Mouse (Mus musculus) cerebellum, adult (tissue): ENCODE data around the gene Baiap3.
A peak's percentile ranks its signal among the peaks of the same experiment; 100 is the strongest.

Experiments used
- ATAC-seq: cut with Nextera tagmentation; 2 replicates; pipeline ENCODE4 v1.9.2; 2017; ENCODE audit warnings: mild to moderate bottlenecking, moderate library complexity, mixed read lengths; ENCODE audit not compliant: insufficient number of reproducible peaks, low FRiP score, low TSS enrichment

The Baiap3 gene

DNA sequence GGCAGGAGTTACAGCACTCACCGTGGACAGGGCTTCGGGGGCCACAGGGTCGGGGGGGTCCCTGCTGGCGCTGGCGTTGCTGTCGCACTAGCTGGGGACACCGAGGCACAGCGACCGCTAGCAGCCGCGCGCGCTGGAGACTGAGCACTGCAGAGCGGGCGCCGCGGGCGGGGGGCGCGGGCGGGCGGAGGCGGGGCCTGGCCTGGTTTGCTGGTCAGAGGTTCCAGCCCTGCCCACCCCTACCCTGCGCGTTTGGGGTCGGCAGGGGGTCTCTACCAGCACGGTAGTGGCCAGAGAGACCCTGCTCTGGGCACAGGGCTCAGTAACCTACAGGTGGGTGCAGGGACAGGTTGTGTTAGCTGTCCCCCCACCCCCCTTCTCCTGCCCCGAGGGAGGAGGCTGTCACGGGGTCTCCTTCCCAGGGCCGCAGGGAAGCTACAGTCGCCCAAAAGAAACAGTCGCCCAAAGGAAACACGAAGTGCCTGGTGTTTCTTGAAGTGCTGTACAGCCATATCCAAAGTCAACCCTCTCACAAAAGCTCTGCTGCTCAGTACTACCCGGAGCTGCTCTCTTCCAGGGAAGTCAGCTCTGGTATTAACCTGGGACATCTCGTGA, at the start of gene Baiap3:
Gene Baiap3, minus strand, starts transcription at position 225 of the 615 bp plus-strand sequence.
- no peak for ATAC-seq

DNA sequence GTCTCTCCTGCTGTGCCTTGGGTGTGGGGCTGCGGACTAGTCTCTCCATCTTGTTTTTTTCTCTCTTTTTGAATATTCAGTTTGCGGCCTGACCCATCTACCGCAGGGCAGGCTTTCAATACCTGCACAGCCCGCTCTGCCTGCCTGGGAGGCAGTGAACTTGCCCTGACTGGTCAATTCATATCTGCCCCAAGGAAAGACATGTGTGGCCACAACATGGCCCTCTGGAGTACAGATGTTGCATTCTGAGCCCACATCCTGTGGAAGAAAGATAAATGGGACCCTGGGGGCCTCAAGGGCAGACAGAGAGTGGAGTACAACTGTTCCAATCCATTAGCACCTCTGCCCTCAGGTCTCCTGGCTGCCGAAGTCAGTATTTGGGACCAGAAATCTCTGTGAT, 41.9 kb upstream of the Baiap3 start, which contains the start of gene Prss34:
Gene Prss34, plus strand, starts transcription at position 301 of the 400 bp plus-strand sequence.
- no peak for ATAC-seq

DNA sequence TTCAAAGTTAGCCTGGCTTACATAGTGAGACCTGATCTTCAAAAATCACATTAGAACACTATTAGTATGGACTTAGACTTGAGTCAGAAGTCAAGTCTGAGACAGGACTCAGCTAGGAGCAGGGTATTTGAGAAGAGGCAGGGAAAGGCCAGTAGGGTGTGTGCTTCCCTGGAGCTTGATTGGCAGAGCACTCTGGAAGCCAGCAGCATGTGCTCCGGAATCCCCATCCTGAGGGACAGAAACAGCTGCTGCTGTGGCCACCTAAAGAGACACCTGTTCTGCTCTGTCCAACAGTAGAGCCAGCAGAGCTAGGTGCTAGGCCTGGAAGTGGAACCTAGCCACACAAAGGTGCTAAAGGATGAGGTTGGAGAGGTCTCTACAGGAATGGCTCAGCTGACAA, 37.9 kb upstream of the Baiap3 start:
- no peak for ATAC-seq

DNA sequence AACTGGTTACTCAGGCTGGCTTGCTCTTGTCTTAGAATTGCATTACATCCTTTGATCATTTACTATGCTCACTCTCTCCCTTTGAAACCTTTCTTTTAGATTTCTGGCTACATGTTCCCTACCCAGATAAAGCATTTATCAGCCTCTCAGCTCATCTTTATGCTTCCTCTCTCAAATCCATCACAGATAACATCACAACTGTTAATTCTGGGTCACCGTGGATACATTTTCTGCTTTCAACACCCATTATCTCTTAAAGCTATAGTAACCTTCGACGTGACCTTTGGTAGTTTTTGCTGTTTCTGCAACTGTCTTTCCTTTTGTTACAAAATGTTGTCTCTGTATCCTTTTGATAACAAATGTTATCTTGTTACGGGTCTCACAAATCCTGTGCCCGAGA, 37.3 kb upstream of the Baiap3 start:
- no peak for ATAC-seq

DNA sequence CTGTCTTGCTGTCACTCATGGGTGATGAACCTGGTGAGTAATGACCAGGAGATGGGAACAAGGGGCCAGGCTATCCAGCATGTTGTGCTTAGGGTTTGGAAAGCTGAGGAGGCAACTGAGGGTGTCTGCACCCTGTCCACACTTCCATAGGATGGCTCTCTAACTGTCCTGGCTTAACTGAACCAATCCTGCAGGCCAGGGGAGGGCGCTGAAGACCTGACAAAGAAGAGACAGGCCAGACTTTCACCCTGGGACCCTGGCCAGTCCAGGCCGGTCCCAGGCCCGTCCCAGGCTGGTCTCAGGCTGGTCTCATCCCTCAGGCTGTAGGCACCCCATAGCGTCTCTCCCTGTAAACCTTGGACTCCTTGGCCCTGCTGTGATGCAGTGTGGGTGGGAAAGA, 34.2 kb upstream of the Baiap3 start:
- ATAC-seq: no peak

DNA sequence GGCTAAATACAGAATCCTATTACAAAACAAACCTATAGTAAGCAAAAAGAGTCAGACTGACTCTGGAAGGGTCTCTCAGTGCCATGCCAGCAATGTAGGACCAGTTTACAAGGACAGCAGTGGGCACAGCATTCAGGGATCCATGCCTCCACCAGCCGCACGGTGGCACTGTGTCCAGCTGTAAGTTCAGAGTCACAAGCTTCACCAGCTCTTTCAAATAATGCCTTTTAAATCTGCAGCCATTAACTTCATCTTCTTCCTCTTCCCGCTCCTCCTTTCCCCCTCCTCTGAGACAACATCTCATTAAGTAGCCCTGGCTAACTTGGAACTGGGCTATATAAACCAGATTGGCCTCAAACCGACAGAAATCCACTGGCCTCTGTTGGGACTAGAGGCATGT, 32.7 kb upstream of the Baiap3 start:
- ATAC-seq: no peak

DNA sequence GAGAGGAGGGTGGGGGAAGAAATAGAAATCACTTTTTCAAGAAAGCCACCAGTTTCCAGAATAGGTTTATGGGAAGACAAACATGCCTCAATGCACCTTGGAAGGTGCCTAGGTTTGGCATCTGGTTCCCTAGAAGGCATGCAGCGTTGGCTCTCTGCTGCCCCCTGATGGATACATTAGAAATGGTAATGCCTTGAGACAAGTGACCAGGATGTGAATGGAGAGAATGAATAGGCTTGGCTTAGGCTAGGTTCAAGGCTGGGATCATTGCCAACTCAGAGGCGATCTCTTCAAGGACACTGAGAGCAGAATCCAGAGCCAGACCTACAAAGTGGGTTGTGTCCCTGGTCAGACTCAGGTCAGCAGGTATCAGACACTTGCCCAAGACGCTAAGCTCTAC, 28.9 kb upstream of the Baiap3 start:
- ATAC-seq: peak; percentile 68; the same call in 1 of the 2 replicates

DNA sequence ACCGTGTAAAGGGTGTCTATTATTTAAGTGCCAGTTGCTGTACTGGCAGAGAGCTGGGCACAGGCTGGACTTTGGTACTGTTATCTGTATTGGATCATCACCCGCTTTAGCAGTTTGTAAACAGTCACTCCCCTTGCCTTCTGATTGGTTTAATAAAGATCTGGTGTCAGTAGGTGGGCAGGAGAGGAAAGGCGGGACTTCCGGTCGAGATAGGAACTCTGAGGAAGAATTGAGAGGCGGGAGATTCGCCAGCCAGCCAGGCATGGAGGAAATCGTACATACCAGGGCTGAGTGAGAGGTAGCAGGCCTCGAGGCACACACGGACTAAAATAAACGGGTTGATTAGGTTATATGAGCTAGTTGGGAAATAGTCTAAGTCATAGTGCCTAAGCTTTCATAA, 26.0 kb upstream of the Baiap3 start:
- ATAC-seq: no peak

DNA sequence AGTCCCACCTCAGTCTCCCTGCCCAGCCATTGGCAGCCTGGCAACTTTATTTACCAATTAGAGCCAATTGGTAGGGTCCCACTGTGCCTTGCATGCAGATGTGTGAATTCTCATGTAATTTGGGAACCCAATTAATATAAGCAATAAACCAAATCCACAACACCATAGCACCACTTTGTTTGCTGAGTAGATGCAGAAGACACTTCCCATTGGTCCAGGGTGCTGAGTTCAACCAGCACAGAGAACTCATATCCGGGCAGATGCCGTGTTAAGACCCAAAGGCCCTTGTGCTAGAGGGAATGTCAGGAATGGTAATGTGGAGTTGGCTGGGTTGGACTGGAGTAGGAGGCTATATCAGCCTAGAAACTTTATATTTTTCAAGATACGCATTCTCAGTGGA, 19.7 kb upstream of the Baiap3 start:
- ATAC-seq: no peak

DNA sequence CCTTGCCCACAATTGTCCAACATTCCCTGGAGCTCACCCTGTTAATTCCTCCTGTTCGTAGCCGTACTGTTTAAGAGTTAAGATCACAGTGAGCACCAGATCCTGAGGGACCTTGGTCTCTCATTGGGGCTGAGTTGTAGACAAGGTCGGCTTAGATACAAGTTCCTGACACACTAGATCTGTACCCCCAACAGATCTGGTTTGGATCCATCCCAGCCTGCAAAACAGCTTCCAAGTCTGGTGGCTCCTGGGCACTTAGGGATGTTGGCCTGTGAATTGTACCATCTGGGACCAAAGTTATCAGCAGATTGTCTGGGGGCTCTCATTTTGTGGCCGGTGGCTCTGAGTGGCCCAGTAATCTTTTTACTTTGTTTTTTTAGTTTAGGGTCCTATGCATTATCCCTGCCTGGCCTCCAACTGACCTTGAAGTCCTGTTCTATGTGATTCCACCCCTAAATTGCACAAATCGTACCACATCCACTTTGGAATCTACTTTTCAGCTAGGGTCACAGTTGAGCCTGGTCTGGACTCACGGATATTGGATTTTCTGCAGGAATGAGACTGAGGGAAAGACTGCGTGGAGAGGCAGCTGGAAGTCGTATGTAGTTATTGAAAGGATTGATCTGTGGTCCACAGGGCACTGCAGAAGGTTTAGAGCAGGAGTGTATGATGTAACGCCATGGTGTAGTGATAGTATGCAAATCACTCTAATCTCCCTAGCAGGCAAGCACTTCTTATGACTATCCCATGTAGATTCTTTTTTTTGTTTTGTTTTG, 18.6 kb upstream of the Baiap3 start, which contains the start of gene Ube2i:
Gene Ube2i, minus strand, starts transcription at position 52 of the 776 bp plus-strand sequence.
- ATAC-seq: no peak

DNA sequence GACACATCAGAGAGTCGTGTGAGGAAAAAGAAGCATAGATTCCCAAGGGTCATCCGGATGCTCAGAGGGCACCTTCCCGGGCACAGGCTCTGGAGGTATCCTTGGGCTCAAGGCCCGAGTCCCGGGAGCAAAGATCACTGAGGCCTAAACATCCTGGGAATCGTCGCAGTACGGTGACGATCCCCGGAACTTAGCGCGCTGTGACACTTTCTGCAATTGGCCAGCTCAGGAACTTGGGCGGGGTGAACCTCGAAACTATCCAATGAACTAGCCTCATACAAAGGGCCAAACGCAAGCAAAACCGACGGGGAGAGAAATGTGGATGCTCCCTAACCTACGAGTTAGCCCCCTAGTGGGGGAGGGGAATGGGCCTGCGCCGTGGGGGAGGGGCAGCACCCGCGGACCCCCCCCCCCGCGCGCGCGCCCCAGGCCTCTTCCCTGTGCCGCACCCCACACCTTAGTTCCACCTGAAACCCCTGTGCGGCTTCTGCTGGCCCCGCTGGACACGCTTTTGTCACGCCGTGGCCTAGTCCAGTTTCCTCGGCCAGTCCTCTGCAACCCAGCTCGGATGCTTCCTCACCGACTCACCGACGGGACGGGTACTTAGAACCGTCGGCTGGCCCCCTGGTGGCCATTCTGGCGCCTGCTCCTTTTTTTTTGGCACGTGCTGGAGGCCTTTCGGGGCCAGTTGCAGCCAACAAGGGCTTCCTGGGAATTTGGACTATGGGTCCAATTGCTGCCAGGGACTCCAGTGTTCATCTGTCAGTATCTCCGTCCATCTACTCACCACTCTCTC, 17.7 kb upstream of the Baiap3 start:
- peak; percentile 79 for ATAC-seq

DNA sequence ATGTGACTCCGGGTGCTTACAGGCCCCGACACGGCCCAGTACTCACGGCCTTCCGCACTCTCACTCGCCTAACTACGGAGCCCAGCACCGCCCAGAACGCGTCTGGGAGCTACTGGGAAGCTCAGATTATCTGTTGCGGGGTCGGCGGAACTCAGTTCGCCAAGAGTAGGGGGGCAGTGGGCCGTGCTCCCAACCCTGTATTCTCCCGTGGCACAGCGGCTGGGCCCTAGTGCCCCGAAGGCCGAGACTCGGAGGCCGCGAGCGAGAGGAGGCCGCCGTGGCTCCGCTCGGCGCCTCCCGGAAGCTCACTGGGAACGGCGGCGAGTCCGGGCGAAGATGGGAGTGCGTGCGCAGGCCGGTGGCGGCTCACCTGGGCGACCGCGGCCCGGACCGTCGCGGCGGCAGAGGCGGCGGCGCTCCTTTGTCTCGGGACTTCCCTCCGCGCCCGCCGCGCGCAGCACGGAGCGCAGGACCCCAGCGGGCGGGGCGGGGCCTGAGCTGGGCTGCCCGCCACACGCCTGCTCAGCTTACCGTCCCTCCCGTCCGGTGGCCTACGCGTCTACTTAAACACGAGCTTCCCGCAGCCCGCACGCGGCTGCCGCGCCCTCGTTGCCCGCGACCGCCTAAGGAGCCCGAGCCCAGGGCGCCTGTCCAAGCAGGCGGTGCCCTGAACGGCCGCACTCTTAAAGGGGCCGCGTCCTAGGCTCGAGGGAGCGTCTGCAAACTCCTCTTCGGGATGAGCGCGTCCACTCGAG, 17.0 kb upstream of the Baiap3 start:
- peak; percentile 81 for ATAC-seq

DNA sequence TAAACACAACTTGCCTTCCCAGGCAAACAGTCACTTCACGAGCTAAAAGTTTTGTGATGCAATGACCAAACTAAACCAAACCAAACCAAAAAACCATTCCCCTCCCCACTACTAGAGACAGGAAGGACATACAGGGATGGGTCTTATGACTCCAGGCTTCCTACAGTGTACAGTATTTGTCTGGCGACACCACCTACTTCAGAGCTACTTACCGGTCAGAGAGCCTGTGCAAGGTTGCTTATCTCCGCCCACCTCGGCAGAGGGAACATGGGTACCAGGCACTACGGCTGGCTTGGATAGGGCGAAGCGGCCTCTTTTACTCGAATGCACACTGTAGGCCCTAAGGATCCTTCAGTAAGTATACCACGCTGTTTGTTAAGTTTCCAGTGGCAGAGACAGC, 16.2 kb upstream of the Baiap3 start:
- no peak for ATAC-seq

DNA sequence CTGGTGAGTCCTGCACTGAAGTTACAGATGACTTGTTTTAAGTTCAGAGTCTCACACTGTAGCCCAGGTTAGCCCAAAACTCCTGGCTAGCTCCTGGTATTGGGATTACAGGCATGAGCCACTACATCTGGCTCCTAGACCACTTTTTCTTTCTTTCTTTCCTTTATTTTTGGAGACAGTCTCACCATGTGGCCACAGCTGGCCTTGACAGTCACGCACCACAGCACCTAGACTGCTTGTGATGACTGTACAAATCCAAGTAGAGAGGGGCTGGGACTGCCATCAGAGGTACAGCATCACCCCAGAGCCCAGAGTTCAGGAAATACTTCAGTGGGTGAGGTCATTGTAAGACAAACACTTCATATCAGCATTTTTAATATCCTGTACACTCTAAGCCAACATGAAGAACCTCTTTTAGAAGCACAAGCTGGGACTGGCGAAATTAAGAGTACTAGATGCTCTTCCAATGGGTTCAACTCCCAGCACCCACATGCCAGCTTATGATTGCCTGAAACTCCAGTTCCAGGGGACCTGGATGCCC, 14.7 kb upstream of the Baiap3 start:
- ATAC-seq: no peak

DNA sequence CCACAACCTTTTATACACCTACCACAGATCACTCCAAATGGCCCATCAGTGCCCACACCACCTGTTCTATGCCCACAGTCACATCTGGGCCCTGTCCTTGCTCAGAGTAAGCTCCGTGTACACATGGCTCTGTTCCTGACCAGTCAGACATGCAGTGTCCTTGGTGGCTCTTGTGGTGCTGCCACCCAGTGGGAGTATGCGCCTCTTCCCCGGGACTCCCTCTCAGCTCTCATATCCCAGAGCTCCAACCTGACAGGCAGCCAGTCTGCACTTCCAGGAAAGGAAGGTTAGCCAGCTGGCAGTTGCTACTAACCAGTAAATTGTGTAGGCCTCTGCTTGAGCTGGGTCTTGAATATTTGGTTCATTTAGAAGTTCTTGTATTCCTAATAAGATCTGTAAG, 8.3 kb upstream of the Baiap3 start:
- no peak for ATAC-seq

DNA sequence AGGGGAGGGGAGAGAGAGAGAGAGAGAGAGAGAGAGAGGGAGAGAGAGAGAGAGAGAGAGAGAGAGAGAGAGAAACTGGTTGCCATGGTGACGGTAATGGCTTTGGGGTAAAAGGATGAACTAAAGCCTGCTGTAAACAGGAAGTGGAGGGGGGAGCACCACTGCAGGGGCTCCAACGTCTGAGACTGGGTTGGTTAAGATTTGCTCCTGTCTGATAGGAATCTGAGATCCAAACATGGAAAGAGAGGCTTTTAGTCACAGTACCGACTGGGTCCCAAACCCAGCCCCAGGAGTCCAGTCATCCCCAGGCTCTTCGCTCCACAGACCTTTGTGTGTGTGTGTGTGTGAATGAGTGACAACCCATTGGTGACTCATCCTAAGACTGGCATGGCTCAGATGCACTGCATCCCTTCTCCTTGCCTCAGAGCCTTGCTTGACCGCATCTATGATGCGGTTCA, 1.7 kb upstream of the Baiap3 start:
- no peak for ATAC-seq

DNA sequence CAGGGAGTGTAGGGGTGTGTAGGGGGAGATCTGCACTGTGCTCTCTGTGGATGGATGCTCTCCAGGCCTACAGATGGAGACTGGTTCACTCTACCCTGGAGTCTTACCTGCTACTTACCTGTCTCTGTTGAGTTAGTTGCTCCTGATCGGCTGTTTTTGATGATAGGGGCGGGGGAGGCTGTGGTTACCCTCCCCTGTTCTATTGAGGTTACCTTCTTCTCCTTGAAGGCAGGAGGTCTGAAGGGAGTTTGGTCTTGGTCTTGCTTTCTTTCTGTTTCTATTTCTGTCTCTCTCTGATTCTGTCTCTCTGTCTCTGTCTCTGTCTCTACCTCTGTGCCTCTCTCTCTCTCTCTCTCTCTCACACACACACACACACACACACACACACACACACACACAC, 1.1 kb downstream of the Baiap3 start:
- ATAC-seq: no peak

DNA sequence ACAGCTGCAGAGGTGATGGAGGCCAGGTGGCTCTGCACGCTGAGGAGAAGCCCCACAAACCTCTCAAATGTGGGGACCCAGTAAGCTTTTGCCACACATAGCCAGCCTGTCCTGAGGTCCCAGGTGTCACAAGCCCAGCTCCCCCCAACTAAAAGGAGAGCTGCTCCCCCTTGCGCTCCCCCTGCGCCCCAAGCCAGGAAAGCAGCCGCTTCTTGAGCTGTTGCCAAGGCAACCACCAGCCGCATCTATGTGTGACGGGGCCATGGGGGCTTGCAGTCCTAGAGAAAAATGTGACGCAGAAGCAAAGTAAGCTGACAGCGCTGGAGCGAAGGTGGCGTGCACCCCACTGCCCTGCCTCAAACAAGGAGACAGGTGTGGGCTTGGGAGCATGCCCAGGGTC, 2.4 kb downstream of the Baiap3 start:
- ATAC-seq: no peak

DNA sequence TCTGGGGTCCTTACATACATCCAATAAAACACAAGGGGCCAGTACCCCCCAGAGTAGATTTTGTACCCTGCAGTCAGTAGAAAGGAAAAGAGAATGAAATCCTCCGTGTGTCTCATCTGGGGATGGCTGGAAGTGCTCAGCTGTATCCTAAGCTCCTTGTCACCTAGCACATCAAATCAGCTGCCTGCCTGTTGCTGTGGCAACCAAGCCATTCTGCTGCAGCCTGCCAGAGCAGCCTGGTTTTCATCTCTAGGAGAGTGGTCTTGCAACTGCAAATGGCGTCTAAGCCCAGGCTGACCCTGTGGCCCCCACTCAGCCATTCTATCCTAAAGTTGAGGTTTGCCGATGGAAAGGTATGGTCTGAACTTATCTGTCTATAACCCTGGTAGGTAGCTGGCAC, 3.5 kb downstream of the Baiap3 start:
- ATAC-seq: no peak

DNA sequence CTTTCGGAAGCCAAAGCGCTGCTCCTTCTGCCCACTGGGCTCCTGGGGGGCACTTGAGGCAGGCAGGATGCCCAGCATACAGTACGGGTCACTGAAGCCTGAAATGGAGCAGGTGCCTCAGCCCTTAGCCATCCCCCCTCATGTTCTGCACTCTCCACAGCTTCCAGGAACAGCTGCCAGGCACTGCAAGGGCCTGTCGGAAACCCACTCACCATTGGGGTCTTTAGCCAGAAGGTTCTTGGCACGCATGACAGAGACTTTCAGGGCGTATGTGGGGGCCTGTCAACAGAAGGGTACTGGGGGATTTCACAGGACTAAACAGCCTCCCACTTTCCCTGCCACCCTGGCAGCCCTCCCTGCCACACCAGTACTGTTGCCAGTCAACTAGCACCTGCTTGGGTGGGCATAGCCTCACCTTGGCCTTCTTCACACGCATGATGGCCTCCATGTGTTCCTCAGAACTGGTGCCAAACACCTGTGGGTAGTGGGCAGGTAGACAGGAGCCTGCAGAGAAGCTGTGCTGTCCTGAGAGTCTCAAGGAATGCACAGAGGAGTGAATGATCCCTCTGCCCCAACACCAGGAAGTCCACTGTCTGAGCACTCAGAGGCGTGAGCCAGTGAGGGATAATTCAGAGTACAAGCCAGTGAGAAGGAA, 5.9 kb downstream of the Baiap3 start:
- ATAC-seq: no peak
